Mouse (Mus musculus) C2C12 (cell line): Measurements from ENCODE around the gene Mcoln2. TPM values are rescaled to one million over a fixed set of nuclear protein-coding genes. Genes with fewer than 3 reads are reported as not detected.

Experiments used
- H3K27me3 ChIP-seq: one replicate; pipeline ENCODE4 v1.6.1; 2011; ENCODE audit not compliant: control insufficient read depth, insufficient read depth, insufficient read length
- H3K36me3 ChIP-seq: one replicate; pipeline ENCODE4 v1.6.1; 2011; ENCODE audit not compliant: control insufficient read depth, insufficient read depth
- H3K4me3 ChIP-seq: one replicate; pipeline ENCODE4 v1.5.1; 2011; ENCODE audit warnings: mild to moderate bottlenecking, control low read depth; ENCODE audit not compliant: poor library complexity, insufficient read depth, severe bottlenecking
- H3K79me2 ChIP-seq: one replicate; pipeline ENCODE4 v1.6.1; 2011; ENCODE audit not compliant: control insufficient read depth, insufficient read depth
- H3K79me3 ChIP-seq: one replicate; pipeline ENCODE4 v1.6.1; 2011; ENCODE audit warnings: low read depth, control low read depth
- H3ac ChIP-seq: one replicate; pipeline ENCODE3; 2011; ENCODE audit warnings: low read depth; ENCODE audit not compliant: control insufficient read depth, insufficient read length
- CEBPB ChIP-seq: IDR thresholded peaks from one replicate; pipeline ENCODE4 v1.6.1; 2011; ENCODE audit warnings: low read depth, mild to moderate bottlenecking, control low read depth, moderate library complexity
- MAX ChIP-seq: IDR thresholded peaks from one replicate; pipeline ENCODE4 v1.6.1; 2011; ENCODE audit warnings: mild to moderate bottlenecking, control low read depth
- MYOD1 ChIP-seq: IDR thresholded peaks from one replicate; pipeline ENCODE4 v1.6.1; 2011; ENCODE audit warnings: low read depth; ENCODE audit not compliant: control insufficient read depth, insufficient read length
- MYOG ChIP-seq: IDR thresholded peaks from one replicate; pipeline ENCODE4 v1.6.1; 2011; ENCODE audit not compliant: control insufficient read depth, insufficient read length; ENCODE audit errors: extremely low read depth
- USF1 ChIP-seq: IDR thresholded peaks from one replicate; pipeline ENCODE4 v1.6.1; 2011; ENCODE audit warnings: low read depth, mild to moderate bottlenecking, control low read depth, moderate library complexity
- polyA plus RNA-seq: library from polyadenylated mRNA; unstranded; fragments of >200 nt; fragmentation: generic; extraction: Trizol; gene quantifications from one replicate; pipeline ENCODE4 v1.2.1, GENCODE M21; 2012; ENCODE audit warnings: missing spikeins

The Mcoln2 gene
- polyA plus RNA-seq, 1 experiment = 0.01 TPM

GRCm38 (mm10) chr3:146244630-146245029, 95.0 kb downstream of the Mcoln2 start:
- H3K27me3 ChIP-seq = no peaks in the 10 kb centered on the region
- no peaks in the 10 kb centered on the region for H3K36me3 ChIP-seq
- no peak overlapping the region for H3ac ChIP-seq
- H3K4me3 ChIP-seq = no peak overlapping the region
- no peaks in the 10 kb centered on the region for H3K79me2 ChIP-seq
- no peak for TF ChIP-seq MYOG
- no peak for TF ChIP-seq MAX
- TF ChIP-seq MYOD1 = no peak
- no peak for TF ChIP-seq USF1
- no peak for TF ChIP-seq CEBPB
- H3K79me3 ChIP-seq = no peaks in the 10 kb centered on the region

Other genes with a start within 250 kb of the Mcoln2 start
- 28.8 TPM for gene Bcl10, start 227.0 kb upstream of the Mcoln2 start, polyA plus RNA-seq
- 22.9 TPM for gene 2410004B18Rik, start 211.8 kb upstream of the Mcoln2 start, polyA plus RNA-seq
- 2.6 TPM for gene Syde2, start 162.0 kb upstream of the Mcoln2 start, polyA plus RNA-seq
- gene Wdr63, start 41.7 kb upstream of the Mcoln2 start, polyA plus RNA-seq = 0.43 TPM
- gene Mcoln3, start 32.4 kb upstream of the Mcoln2 start, polyA plus RNA-seq = not detected
- 0.25 TPM for gene Lpar3, start 71.1 kb downstream of the Mcoln2 start, polyA plus RNA-seq